Mouse (Mus musculus) gastrocnemius, adult 2 months (tissue): ENCODE measurements at regions not wholly inside any gene's neighbourhood (a gene's known extent, or its start where the extent isn't known, plus 50 kb on each side); places are given as distances from the start of the nearest gene placed in this dataset.

Experiments used
- DNase-seq: peaks from one replicate; pipeline ENCODE4 v3.0.0; 2022
- H3K27ac ChIP-seq: fragments of 200-600 bp; 2 replicates; pipeline ENCODE4 v1.8.1; 2022; ENCODE audit warnings: mild to moderate bottlenecking
- H3K4me3 ChIP-seq: fragments of 200-600 bp; 2 replicates; pipeline ENCODE4 v1.8.1; 2022; ENCODE audit warnings: mild to moderate bottlenecking, moderate library complexity
- CTCF ChIP-seq: fragments of 200-600 bp; IDR thresholded peaks from 2 replicates; pipeline ENCODE4 v1.8.1; 2022; ENCODE audit warnings: antibody characterized with exemption, mild to moderate bottlenecking, moderate library complexity
- intact Hi-C: fragments of 180-260 bp; cut with DNase I; formaldehyde crosslinking; loops from one replicate; pipeline ENCODE4 v1.15.1; 2025

DNA sequence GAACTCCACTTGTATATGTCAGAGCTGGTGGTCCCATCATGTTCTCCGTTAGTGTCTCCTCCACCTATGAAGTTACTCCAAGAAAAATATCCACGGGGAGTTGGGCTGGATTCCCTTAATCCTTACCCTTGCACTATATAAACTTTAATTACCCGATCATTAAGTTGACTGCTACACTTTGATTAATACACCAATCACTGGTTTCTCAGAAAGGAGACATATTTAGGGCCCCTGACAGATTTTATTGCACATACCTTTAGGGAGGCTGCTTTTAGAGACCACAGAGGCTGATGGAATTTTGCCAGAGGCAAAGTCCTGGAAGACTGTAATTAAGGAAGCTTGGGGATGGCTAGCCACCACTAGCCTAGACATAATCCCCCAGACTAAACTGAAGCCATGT lies 457.3 kb downstream of the Fat4 start:
- Histone ChIP-seq H3K4me3 (no peak overlapping the region), H3K27ac (no peak overlapping the region)
- DNase-seq, result no peak
- TF ChIP-seq CTCF, result no peak
- intact Hi-C loops, result no loop called here

DNA sequence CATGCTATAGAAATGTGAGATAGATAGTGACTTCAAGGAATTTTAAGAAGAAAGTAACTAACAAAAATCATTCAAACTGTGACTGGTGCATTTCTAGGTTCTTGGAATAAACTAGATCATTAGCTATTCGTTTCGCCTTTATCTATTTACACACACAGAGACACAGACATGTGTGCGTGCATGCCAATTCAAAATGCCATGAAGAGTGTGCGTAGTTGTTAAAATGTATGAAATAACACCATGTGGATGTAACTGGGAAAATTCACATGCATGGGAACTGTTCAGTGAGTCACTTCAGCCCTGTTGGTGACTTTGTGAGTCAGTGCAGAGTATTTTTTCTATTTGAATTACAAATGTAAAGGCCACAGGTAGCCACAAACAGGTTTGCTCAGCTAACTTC lies 460.8 kb downstream of the Fat4 start:
- no peak overlapping the region for H3K27ac ChIP-seq
- DNase-seq, result no peak
- TF ChIP-seq CTCF, result no peak

DNA sequence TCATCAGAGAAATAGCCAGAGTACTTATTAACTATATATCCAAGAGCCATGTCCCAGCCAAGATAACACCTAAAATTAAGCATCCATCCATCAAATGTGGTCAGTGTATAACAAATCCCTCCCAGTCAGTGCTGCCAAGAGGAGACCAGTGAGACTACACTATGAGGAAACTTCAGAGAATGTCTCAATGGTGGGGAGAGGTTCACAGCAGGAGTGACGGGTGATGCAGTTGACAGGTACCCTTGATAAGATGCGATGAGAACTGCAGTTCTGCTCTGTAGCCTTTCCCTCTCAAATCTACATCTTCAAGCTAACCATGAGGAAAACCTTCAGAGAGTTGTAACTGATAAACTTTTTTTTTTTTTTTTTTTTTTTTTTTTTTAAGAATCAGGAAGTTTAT lies 470.3 kb downstream of the Fat4 start:
- no peak for TF ChIP-seq CTCF
- intact Hi-C loops, result no loop called here
- no peak overlapping the region for H3K27ac ChIP-seq

More for the DNA sequence above, 460.8 kb downstream of the Fat4 start:
- intact Hi-C loops, result no loop called here
- H3K4me3 ChIP-seq, result no peak overlapping the region

DNA sequence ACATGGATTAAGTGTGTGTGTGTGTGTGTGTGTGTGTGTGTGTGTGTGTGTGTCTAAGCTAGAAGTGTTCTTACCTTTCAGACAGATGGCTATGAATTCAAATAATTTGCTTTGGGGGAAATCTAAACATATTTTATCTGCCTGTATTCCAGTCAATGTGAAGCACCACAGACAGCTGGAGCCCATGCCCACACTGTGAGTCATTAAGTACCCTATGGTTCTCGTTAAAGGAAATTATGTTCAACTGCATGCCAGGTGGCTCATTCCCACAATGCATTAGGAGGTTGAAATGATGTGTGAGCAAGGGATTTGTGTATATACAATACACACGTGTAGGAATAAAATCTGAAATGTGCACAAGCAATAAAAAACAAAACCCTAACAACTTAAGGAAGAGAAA lies 473.5 kb downstream of the Fat4 start:
- DNase-seq, result no peak
- intact Hi-C loops, result no loop called here
- TF ChIP-seq CTCF, result no peak
- H3K4me3 ChIP-seq, result no peak overlapping the region
- H3K27ac ChIP-seq, result no peak overlapping the region

More for the DNA sequence above, 470.3 kb downstream of the Fat4 start:
- no peak overlapping the region for H3K4me3 ChIP-seq
- DNase-seq, result no peak

DNA sequence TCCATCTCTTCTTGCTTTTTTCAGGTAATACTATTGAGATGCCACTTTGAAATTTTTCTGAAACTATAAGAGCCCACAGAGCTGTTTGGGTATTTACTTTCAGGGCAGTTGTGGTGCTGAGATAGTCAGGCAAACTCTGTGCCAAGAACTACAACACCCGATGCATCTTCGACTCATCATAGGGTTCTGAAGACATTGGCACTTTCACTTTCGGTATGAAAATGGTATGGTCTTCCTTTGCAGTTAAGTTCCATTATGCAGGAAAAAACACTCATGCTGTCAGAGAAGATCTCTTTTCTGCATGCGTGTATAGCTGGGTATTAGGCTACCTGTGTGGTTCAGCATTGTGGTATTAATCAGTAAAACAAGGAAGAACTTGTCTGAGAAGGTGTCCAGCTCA lies 484.2 kb downstream of the Fat4 start:
- intact Hi-C loops, result no loop called here
- DNase-seq, result no peak

DNA sequence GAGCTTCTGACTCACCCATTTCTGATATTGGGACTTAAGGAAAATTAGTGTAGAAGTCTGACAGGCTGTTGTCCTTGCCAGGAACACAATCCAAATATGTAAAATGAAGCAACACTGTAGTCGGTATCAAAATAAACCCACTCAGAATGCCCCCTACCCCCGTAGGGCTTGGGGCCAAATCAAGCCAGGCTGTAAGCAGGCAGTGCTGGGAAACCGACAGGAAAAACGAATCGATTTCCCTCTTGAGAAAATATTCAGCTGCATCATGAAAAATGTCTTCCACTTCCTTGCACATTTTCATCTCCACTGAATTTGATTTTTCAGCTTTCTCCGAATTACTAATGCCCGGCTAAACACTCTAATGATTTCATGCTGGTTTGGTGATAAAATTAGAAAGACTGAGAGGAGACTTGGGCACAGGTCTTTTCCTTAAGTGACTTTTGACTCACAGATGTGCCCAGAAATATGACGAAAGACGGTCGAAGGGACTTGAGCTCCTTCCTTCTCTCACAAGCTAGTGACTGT lies 485.7 kb downstream of the Fat4 start:
- no peak for DNase-seq
- no peak for TF ChIP-seq CTCF
- Histone ChIP-seq H3K27ac (no peak overlapping the region), H3K4me3 (no peak overlapping the region)
- intact Hi-C loops, result no loop called here

More for the DNA sequence above, 484.2 kb downstream of the Fat4 start:
- no peak for TF ChIP-seq CTCF
- H3K27ac ChIP-seq, result no peak overlapping the region
- no peak overlapping the region for H3K4me3 ChIP-seq

DNA sequence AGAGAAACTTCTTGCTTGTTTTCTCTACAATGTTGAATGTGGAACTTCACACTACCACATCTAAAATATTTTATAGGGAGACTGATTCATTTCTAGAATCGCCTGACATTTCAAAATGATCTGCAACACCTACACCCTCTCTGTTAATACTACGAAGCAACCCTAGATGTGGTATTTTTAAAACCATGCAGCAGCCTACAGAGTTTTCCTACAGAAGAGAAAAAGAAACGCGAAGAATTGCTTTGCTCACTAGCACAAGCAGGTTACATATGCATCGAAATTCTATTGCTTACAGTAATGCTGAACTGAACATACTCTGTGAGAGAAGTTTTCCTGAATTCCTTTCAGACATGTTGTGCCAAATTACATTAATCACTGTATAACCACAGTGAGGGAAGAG lies 488.7 kb downstream of the Fat4 start:
- Histone ChIP-seq H3K27ac (no peak overlapping the region), H3K4me3 (no peak overlapping the region)
- TF ChIP-seq CTCF, result no peak
- intact Hi-C loops, result no loop called here
- DNase-seq, result no peak

DNA sequence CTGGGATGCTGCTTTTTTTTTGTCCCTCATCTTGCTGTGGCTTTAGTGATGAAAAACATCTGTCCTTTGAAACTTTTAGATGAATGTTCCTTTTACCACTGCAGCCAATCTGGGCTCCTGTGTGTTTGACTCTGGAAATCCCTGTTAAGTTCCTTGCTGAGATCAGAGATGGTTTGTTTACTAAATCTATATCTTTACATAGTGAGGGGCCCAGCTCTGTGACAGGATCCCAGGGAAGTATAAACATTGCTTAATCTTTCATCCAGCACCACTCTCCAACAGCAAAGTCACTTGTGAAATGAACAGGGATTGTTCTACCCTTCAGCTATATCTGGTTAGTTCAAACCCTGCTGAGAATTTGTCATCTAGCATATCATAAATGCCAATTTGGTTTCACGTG lies 501.8 kb downstream of the Fat4 start:
- no peak for TF ChIP-seq CTCF
- intact Hi-C loops, result no loop called here
- DNase-seq, result no peak
- H3K27ac ChIP-seq, result no peak overlapping the region
- no peak overlapping the region for H3K4me3 ChIP-seq

DNA sequence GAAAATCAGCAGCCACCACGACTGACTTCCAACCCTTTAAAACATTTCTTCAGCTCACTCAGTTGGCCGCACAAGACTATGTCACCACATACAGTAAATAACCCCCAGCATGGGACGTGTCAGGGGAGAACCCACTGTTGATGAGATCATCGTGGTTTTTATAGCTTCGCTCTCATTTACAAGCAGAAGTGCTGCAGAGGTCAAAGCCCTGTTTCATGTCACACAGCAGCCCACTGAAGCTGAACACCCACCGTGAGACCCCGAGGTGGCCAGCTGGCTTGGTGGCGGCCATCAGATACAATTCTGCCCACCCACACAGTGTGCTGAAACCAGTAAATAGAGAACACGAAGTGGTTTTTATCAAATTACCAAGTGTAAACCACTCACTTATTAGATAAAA lies 503.7 kb downstream of the Fat4 start:
- no peak overlapping the region for H3K4me3 ChIP-seq
- no peak for TF ChIP-seq CTCF
- DNase-seq, result no peak
- no peak overlapping the region for H3K27ac ChIP-seq
- intact Hi-C loops, result loop anchor here (5.0 kb wide), 1 partner anchor 427 kb away; no protein-coding TSS in a partner anchor

DNA sequence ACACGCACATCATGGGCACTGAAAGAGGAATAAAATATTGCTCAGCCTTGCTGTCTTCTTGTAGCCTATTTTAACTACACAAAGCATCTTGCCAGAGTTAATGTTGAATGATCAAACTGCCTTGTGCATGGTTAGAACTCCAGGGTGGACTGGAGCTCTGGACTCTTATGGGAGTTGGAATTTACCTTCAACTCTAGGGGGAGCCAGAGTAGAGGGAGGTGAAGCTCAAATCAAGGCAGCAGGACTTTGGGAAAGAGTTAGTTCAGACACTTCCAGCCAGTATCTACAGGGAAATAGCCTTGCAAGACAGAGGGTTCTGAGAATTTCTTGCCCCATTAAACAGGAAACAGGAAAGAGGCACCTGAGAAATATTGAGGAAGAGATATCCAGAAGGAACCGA lies 505.3 kb downstream of the Fat4 start:
- no peak for DNase-seq
- TF ChIP-seq CTCF, result peak; percentile 58
- Histone ChIP-seq H3K4me3 (no peak overlapping the region), H3K27ac (no peak overlapping the region)
- intact Hi-C loops, result loop anchor here (5.0 kb wide), 1 partner anchor 425 kb away; no protein-coding TSS in a partner anchor

DNA sequence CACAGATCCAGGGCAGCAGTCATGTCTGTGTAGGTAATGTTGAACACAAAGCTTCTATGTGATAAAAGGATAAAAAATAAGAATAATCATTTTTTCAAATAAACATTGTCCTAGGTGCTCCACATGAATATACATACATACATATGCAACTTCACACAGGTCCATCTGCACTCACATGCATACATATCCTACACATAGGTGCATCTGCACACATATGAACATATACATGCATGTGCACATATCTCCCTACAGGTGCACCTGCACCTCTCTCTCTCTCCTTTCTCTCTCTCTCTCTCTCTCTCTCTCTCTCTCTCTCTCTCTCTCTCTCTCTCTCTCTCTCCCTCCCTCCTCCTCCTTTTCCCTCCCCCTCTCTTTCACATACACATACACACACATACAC lies 509.9 kb downstream of the Fat4 start:
- Histone ChIP-seq H3K4me3 (no peak overlapping the region), H3K27ac (no peak overlapping the region)
- no peak for DNase-seq
- TF ChIP-seq CTCF, result no peak
- intact Hi-C loops, result no loop called here

DNA sequence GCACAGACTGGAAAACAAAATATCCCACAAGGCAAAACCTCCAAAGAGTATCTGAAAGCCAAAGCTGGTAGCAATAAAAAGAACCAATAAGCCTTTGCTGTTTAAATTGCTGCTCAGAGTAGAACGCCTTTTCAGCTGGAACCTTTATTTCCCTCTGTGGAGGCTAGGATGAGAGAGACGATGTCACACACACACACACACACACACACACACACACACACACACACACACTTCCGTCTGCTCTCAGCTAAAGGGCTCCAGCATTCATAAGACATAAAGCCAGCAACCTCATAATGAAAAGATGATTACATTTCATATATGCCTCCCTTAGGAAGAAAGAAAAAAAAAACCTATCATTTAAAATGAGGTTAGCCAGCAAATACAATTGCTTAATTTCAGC lies 510.5 kb downstream of the Fat4 start:
- no peak for DNase-seq
- no peak for TF ChIP-seq CTCF
- intact Hi-C loops, result no loop called here
- Histone ChIP-seq H3K4me3 (no peak overlapping the region), H3K27ac (no peak overlapping the region)

DNA sequence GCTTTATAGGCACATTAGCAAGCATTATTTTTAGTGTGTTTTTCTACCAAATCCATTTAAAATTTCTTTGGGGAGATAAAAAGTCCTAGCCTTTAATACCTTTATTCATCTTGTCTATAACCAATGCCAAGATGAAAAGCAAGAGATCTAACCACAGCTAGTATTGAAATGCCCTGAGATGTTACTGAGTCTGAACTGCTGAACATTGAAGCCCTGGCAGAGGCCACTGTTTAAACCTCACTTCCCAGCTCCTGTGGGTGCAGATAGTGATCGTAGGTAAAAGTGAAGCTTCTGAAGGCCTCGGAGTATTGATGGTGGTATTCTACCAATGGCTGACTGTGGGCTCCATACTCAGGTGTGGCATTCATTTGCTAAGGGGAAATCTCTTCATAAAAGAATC lies 510.9 kb downstream of the Fat4 start:
- TF ChIP-seq CTCF, result no peak
- no peak overlapping the region for H3K4me3 ChIP-seq
- H3K27ac ChIP-seq, result no peak overlapping the region
- no peak for DNase-seq
- intact Hi-C loops, result no loop called here

DNA sequence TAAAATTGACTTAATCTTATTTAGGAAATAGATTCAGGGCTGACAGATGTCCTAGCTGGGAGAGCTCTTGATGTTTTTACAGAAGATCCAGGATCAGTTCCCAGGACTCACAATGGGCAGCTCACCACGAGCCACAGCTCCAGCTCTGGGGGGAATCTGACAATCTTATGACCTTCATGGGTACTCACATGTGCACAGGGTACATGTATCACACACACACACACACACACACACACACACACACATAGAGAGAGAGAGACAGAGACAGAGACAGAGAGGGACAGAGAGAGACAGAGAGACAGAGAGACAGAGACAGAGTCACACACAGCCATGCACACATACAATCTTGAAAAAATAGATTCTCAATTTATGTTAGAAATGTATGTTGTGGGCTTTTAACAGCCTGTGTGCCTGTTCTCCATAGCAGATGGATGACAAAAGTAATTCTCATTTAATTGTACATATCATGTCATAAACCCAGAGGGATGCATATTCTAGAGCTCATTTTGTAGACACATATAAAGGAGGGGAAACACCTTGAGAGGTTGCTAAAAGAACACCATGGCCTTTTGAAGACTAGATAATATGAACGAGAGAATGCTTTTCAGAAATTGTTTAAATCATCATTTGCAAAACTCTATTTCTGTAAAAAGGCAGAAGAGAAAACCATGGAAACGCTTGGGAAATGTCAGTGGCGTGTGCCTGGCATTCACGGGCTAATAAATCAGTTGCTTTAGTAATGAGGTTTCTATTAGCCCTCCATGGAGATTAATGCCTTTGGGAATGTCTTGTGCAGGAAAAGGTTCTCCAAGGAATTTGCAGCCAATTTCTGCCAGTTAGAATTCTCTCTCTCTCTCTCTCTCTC lies 538.3 kb downstream of the Fat4 start:
- Histone ChIP-seq H3K4me3 (no peak overlapping the region), H3K27ac (no peak overlapping the region)
- DNase-seq, result no peak
- no peak for TF ChIP-seq CTCF
- intact Hi-C loops, result no loop called here
